In genomic region chr1:64121559-64122465, GRCm38 (mm10) we compare ENCODE assay signal across 8 mouse cellular contexts. TPM values are rescaled to one million over a fixed set of nuclear protein-coding genes. Genes with fewer than 3 reads are reported as not detected.
DNase-seq lines count a peak whose midpoint lies in the region; ATAC-seq and TF ChIP-seq lines count a peak whose summit lies in the region.

Gene Klf7 (minus strand): TSS chr1:64122282.

- H3K4me1 ChIP-seq in bone marrow macrophage, adult 2 months (ENCODE audit: control insufficient read depth, insufficient read depth, low read length): peaks cover 24% of the 10 kb centered on the region
- H3K4me1 ChIP-seq in embryonic fibroblast, embryonic 13.5 days (ENCODE audit: control insufficient read depth, insufficient read depth, low read length): peaks cover 5% of the 10 kb centered on the region
- H3K4me1 ChIP-seq in kidney, embryonic 14.5 days (ENCODE audit: control insufficient read depth, insufficient read depth, low read length): peaks cover 17% of the 10 kb centered on the region; the same call in 1 of the 2 replicates
- H3K4me1 ChIP-seq in limb, embryonic 15.5 days: peaks cover 29% of the 10 kb centered on the region

- peak; percentile 99 for ATAC-seq in kidney, embryonic 14.5 days (ENCODE audit: low FRiP score, low TSS enrichment)
- peak; percentile 98 for ATAC-seq in limb, embryonic 15.5 days (ENCODE audit: insufficient number of reproducible peaks, low FRiP score, low TSS enrichment, low read depth)

- peak within 1 kb of the TSS; percentile 100 for H3K9ac ChIP-seq in kidney, embryonic 14.5 days (ENCODE audit: low read depth, low read length)
- peak within 1 kb of the TSS; percentile 100 for H3K9ac ChIP-seq in limb, embryonic 15.5 days

- H3K4me2 ChIP-seq in kidney, embryonic 14.5 days (replicated peaks; ENCODE audit: low read depth, low read length): peak within 1 kb of the TSS; percentile 76
- H3K4me2 ChIP-seq in limb, embryonic 15.5 days: peak within 1 kb of the TSS; percentile 63

- TF ChIP-seq CTCF in bone marrow macrophage, adult 2 months (IDR thresholded peaks at IDR 0.05; ENCODE audit: low read depth, low read length): no peak
- no peak for TF ChIP-seq CTCF in embryonic fibroblast, embryonic 13.5 days (IDR thresholded peaks at IDR 0.05; ENCODE audit: borderline replicate concordance, insufficient read depth, low read length)

- H3K4me3 ChIP-seq in bone marrow macrophage, adult 2 months (ENCODE audit: insufficient read depth, low read length): peak within 1 kb of the TSS; percentile 97
- H3K4me3 ChIP-seq in embryonic fibroblast, embryonic 13.5 days (ENCODE audit: insufficient read depth, low read length): peak within 1 kb of the TSS; percentile 68
- H3K4me3 ChIP-seq in kidney, embryonic 14.5 days (ENCODE audit: low read length): peak within 1 kb of the TSS; percentile 85
- peak within 1 kb of the TSS; percentile 73 for H3K4me3 ChIP-seq in limb, embryonic 15.5 days

- under 1% methylated on average over 80 of the region's 82 CpGs for WGBS in kidney, embryonic 14.5 days
- under 1% methylated on average over 77 of the region's 82 CpGs for WGBS in limb, embryonic 15.5 days

- DNase-seq in 416B (ENCODE audit: low read depth): peak; percentile 100
- DNase-seq in heart, adult 9 months (ENCODE audit: low spot score in 2 of 2): peak; percentile 99 to 100
- peak; percentile 94 to 95 for DNase-seq in monocyte, adult 2 months (ENCODE audit: low read depth in 1 of 2, low spot score in 2 of 2)
- peak; percentile 98 for DNase-seq in spleen, postnatal 36 days (ENCODE audit: low spot score in 2 of 2)

- TF ChIP-seq POLR2A in bone marrow macrophage, adult 2 months (IDR thresholded peaks at IDR 0.05; ENCODE audit: borderline replicate concordance, low read depth, low read length): peak; percentile 92
- peak; percentile 93 for TF ChIP-seq POLR2A in embryonic fibroblast, embryonic 13.5 days (IDR thresholded peaks at IDR 0.05; ENCODE audit: low read depth, low read length)

- H3K27ac ChIP-seq in bone marrow macrophage, adult 2 months (ENCODE audit: insufficient read depth, low read depth, low read length): peak within 1 kb of the TSS; percentile 100
- peak within 1 kb of the TSS; percentile 99 for H3K27ac ChIP-seq in embryonic fibroblast, embryonic 13.5 days (ENCODE audit: insufficient read depth, low read length)
- H3K27ac ChIP-seq in kidney, embryonic 14.5 days (ENCODE audit: low read depth, low read length): peak within 1 kb of the TSS; percentile 100
- H3K27ac ChIP-seq in limb, embryonic 15.5 days: peak within 1 kb of the TSS; percentile 100

- no peaks in the 10 kb centered on the region for H3K36me3 ChIP-seq in kidney, embryonic 14.5 days (ENCODE audit: control insufficient read depth, insufficient read depth, low read length)
- H3K36me3 ChIP-seq in limb, embryonic 15.5 days: no peaks in the 10 kb centered on the region

- H3K9me3 ChIP-seq in kidney, embryonic 14.5 days (ENCODE audit: control insufficient read depth, low read length): no peaks in the 10 kb centered on the region
- H3K9me3 ChIP-seq in limb, embryonic 15.5 days: no peaks in the 10 kb centered on the region

- H3K27me3 ChIP-seq in kidney, embryonic 14.5 days (ENCODE audit: control insufficient read depth, insufficient read depth, low read length): no peaks in the 10 kb centered on the region
- H3K27me3 ChIP-seq in limb, embryonic 15.5 days: no peaks in the 10 kb centered on the region

RNA-seq across cellular contexts. Expression of gene Klf7, which starts in this region (rescaled TPM):
- polyA plus RNA-seq in bone marrow macrophage, adult 2 months (2012; ENCODE audit: insufficient read depth, insufficient read length, missing spikeins): 8.0 and 11.8 TPM in 2 replicates
- 34.3 and 44.7 TPM in 2 replicates for polyA plus RNA-seq in embryonic fibroblast, embryonic 13.5 days (2011; ENCODE audit: insufficient read length, low read depth, missing spikeins)
- 18.1 and 21.0 TPM in 2 replicates for polyA plus RNA-seq in kidney, embryonic 14.5 days (2014; fragmentation: Nextera tagmentation; extraction: Ambion mirVana)
- polyA plus RNA-seq in limb, embryonic 15.5 days (2015; fragmentation: Nextera tagmentation; extraction: Ambion mirVana): 22.5 and 27.5 TPM in 2 replicates

Comparison
In these comparisons a context has a peak if more than half of its experiments do, and no peak if none do; other contexts are left out.
1. Peak in every context shown above with its lines: DNase-seq, ATAC-seq, H3K4me3 ChIP-seq and H3K27ac ChIP-seq.